10 mouse cellular contexts compared by ENCODE assay signal in the genomic region with DNA sequence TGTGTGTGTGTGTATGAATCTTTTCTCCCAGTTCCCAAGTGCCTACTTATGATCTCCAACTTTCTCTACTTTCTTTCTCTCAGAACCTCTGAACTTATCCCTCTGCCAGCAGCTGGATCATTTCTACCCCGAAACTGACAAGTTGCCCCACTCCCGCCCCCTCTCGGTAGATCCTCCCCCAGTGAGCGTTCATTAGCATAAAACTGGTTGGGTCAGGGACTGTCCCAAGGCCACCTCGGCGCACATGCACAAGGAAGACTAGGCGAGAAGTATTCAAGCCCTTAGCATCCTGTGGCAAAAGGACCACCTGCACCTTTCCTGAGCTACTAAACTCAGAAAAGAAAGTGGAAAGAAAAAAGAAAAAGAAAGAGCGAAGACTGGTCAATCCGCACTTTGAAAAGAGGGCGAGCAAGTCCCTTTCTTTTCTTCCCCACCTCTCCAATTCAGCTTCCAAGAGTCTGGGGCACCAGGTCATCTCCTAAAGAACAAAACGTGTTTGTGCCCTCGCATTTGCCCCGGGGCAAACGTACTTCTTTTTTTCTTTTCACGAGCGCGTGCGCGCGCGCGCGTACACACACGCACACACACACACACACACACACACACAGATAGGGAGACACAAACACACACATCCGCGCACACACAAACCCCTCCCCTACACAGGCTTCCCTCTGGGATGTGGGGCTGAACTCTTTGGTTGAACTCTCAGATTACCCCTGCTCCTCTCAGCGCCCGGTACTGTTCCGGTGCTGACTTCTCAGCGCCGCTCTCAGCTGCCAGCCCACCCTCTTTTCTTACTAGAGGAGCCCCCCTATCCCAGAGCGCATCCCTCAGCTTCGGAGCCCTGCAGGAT. TPM values are rescaled to one million over a fixed set of nuclear protein-coding genes. Genes with fewer than 3 reads are reported as not detected.
DNase-seq lines count a peak whose midpoint lies in the region; ATAC-seq and TF ChIP-seq lines count a peak whose summit lies in the region.
"Had no signal": no experiment of that assay in that cellular context is flagged by ENCODE, and none has a peak within 500 bp of the region (broad histone marks: within the 10 kb centered on the region; RNA-seq: fewer than 3 reads in every experiment).

No protein-coding gene starts in this region.

- H3K9me3 ChIP-seq in lung, embryonic 16.5 days (ENCODE audit: control insufficient read depth, low read length) = no peaks in the 10 kb centered on the region

- peak overlapping the region; percentile 77 for H3K9ac ChIP-seq in lung, embryonic 16.5 days (ENCODE audit: low read length)

- DNase-seq in layer of hippocampus, adult 2 months (ENCODE audit: low spot score in 2 of 2) = peak in 1 of 2 experiments; percentile 2
- DNase-seq in layer of hippocampus, postnatal 14 days (ENCODE audit: low spot score in 2 of 2) = no peak
- peak; percentile 72 for DNase-seq in embryo, embryonic 10 days (ENCODE audit: low spot score)
- DNase-seq in heart, adult 9 months (ENCODE audit: low spot score in 2 of 2) = peak; percentile 23 to 46
- DNase-seq in kidney, adult 8-10 months = peak; percentile 63 to 82
- DNase-seq in ovary, postnatal 14 days (ENCODE audit: low spot score) = peak; percentile 24
- no peak for DNase-seq in thymus, postnatal 10 days (ENCODE audit: low spot score in 2 of 2)

- peak overlapping the region; percentile 85 for H3K27ac ChIP-seq in layer of hippocampus, adult 2 months
- peak overlapping the region; percentile 76 for H3K27ac ChIP-seq in lung, embryonic 16.5 days (ENCODE audit: low read length)

- no peaks in the 10 kb centered on the region; the same call in 1 of the 2 replicates for H3K27me3 ChIP-seq in lung, embryonic 16.5 days (ENCODE audit: control insufficient read depth, insufficient read depth, low read depth, low read length)

- 0 out of 2 replicates have a peak, but pooled peaks cover 3% of the 10 kb centered on the region for H3K4me1 ChIP-seq in lung, embryonic 16.5 days (replicated peaks; ENCODE audit: control insufficient read depth, insufficient read depth, low read length)

- WGBS in lung, embryonic 16.5 days = 2% methylated on average over 33 of the region's 33 CpGs

- H3K36me3 ChIP-seq in lung, embryonic 16.5 days (ENCODE audit: control insufficient read depth, insufficient read depth, low read length) = no peaks in the 10 kb centered on the region
- H3K36me3 ChIP-seq: G1E had no signal

- H3K4me2 ChIP-seq in lung, embryonic 16.5 days (ENCODE audit: low read depth, low read length) = peak overlapping the region; percentile 69

- ATAC-seq in lung, embryonic 16.5 days (ENCODE audit: low read depth) = peak; percentile 65

- H3K4me3 ChIP-seq in layer of hippocampus, adult 2 months = peak overlapping the region; percentile 78
- H3K4me3 ChIP-seq in lung, embryonic 16.5 days (ENCODE audit: low read length) = peak overlapping the region; percentile 69
- H3K4me3 ChIP-seq: myocyte had no signal

- TF ChIP-seq CTCF in layer of hippocampus, adult 2 months (conservative IDR thresholded peaks at IDR 0.05) = peak; percentile 21; the same call in 1 of the 2 replicates

RNA-seq across cellular contexts. Expression of a gene that starts 2.2 kb away (rescaled TPM):
- 1 to 10 TPM; 4.3 to 4.5 TPM for total RNA-seq in layer of hippocampus, adult 2 months (2021)
- total RNA-seq in layer of hippocampus, postnatal 14 days (2021) = 1 to 10 TPM; 5.4 to 6.1 TPM
- 6.9 and 7.8 TPM in 2 replicates for polyA plus RNA-seq in lung, embryonic 16.5 days (2015; fragmentation: Nextera tagmentation; extraction: Ambion mirVana)
- polyA plus RNA-seq: G1E, myocyte had no signal

Comparison
In these comparisons a context has a peak if more than half of its experiments do, and no peak if none do; other contexts are left out.
1. DNase-seq: peak in embryo, embryonic 10 days (single experiment), heart, adult 9 months (2 of 2), kidney, adult 8-10 months (2 of 2) and ovary, postnatal 14 days (single experiment); none in layer of hippocampus, postnatal 14 days (0 of 2) and thymus, postnatal 10 days (0 of 2).